Mouse (Mus musculus) Patski (cell line): ENCODE measurements around the gene Agtpbp1. TPM values are rescaled to one million over a fixed set of nuclear protein-coding genes. Genes with fewer than 3 reads are reported as not detected.
A peak's percentile ranks its signal among the peaks of the same experiment; 100 is the strongest.

Experiments used
- ATAC-seq: fragments of 100-300 bp; one replicate; pipeline ENCODE4 v1.8.0; 2021
- CTCF ChIA-PET: fragments of 350-600 bp; sonication (Branson Sonifier 250); formaldehyde crosslinking; loops from one replicate; lab custom pipeline; 2022; ENCODE audit warnings: inconsistent platforms; lab: Charles Lee
- POLR2A ChIA-PET: fragments of 350-600 bp; sonication (Branson Sonifier 250); formaldehyde crosslinking; loops from one replicate; lab custom pipeline; 2022; ENCODE audit warnings: antibody characterized with exemption, inconsistent platforms; lab: Charles Lee
- DNase-seq: peaks from one replicate; pipeline ENCODE4 v3.0.0-alpha.2; 2011; ENCODE audit warnings: low read depth, low spot score
- H3K27me3 ChIP-seq: fragments of 371-371 bp; one replicate; pipeline ENCODE4 v1.5.1; 2021
- CTCF ChIP-seq: fragments of 100-300 bp; IDR thresholded peaks from one replicate; pipeline ENCODE4 v1.5.1; 2021
- in situ Hi-C: fragments of 300-500 bp; cut with MboI; formaldehyde crosslinking; loops from 3 replicates; pipeline ENCODE4 v1.11.1; 2018; ENCODE audit warnings: low pct_unique_long_range_greater_than_20kb, mixed read lengths
- polyA plus RNA-seq: library from polyadenylated mRNA; unstranded; gene quantifications from one replicate; pipeline ENCODE4 v1.2.3, GENCODE M21; 2021

Gene Agtpbp1
- polyA plus RNA-seq, 1 experiment from 2014 or later = 39.6 TPM

GRCm38 (mm10) chr13:59444371-59444770 is 140.7 kb downstream of the Agtpbp1 start:
- H3K27me3 ChIP-seq = no peaks in the 10 kb centered on the region
- TF ChIP-seq CTCF = no peak
- ChIA-PET POLR2A (interaction anchor here (0.6 kb wide), 1 partner anchor 54 kb away, joined by 3 read pairs; no protein-coding TSS in a partner anchor), CTCF (no interaction called here)
- in situ Hi-C loops = no loop called here
- ATAC-seq (no peak), DNase-seq (no peak)

GRCm38 (mm10) chr13:59439683-59440082 is 145.3 kb downstream of the Agtpbp1 start:
- in situ Hi-C loops = no loop called here
- DNase-seq (no peak), ATAC-seq (no peak)
- TF ChIP-seq CTCF = peak; percentile 9
- ChIA-PET CTCF (no interaction called here), POLR2A (no interaction called here)
- H3K27me3 ChIP-seq = no peaks in the 10 kb centered on the region

- peak; percentile 52 for TF ChIP-seq CTCF
- in situ Hi-C loops = no loop called here
- ChIA-PET POLR2A (interaction anchor here (0.6 kb wide), 1 partner anchor 452 kb away, joined by 4 read pairs; no protein-coding TSS in a partner anchor), CTCF (no interaction called here)
- peaks cover 3% of the 10 kb centered on the region for H3K27me3 ChIP-seq
- ATAC-seq = no peak
- DNase-seq = no peak
Measured at GRCm38 (mm10) chr13:59434554-59434953, 150.5 kb downstream of the Agtpbp1 start.

- H3K27me3 ChIP-seq = peaks cover 3% of the 10 kb centered on the region
- CTCF ChIA-PET = interaction anchor here (1.2 kb wide), 1 partner anchor 19 kb away, joined by 4 read pairs; no protein-coding TSS in a partner anchor
- ATAC-seq = no peak
- POLR2A ChIA-PET = no interaction called here
- TF ChIP-seq CTCF = no peak
- DNase-seq = no peak
- in situ Hi-C loops = no loop called here
Measured at GRCm38 (mm10) chr13:59431124-59431864, 153.7 kb downstream of the Agtpbp1 start.

GRCm38 (mm10) chr13:59429369-59429768 is 155.7 kb downstream of the Agtpbp1 start:
- ATAC-seq (no peak), DNase-seq (no peak)
- ChIA-PET CTCF (no interaction called here), POLR2A (no interaction called here)
- H3K27me3 ChIP-seq = peaks cover 8% of the 10 kb centered on the region
- TF ChIP-seq CTCF = no peak
- in situ Hi-C loops = no loop called here

- DNase-seq (no peak), ATAC-seq (no peak)
- ChIA-PET POLR2A (no interaction called here), CTCF (no interaction called here)
- no peak for TF ChIP-seq CTCF
- in situ Hi-C loops = no loop called here
- H3K27me3 ChIP-seq = peaks cover 12% of the 10 kb centered on the region
Measured at GRCm38 (mm10) chr13:59423871-59424270, 161.2 kb downstream of the Agtpbp1 start.

- in situ Hi-C loops = no loop called here
- no peak for TF ChIP-seq CTCF
- H3K27me3 ChIP-seq = peaks cover 13% of the 10 kb centered on the region
- DNase-seq = no peak
- no peak for ATAC-seq
- CTCF ChIA-PET = no interaction called here
- POLR2A ChIA-PET = no interaction called here
Measured at GRCm38 (mm10) chr13:59416530-59417230, 168.3 kb downstream of the Agtpbp1 start.

- TF ChIP-seq CTCF = no peak
- in situ Hi-C loops = no loop called here
- ATAC-seq = no peak
- no peak for DNase-seq
- POLR2A ChIA-PET = no interaction called here
- CTCF ChIA-PET = no interaction called here
- peaks cover 18% of the 10 kb centered on the region for H3K27me3 ChIP-seq
Measured at GRCm38 (mm10) chr13:59413885-59414284, 171.1 kb downstream of the Agtpbp1 start.

- no peak for TF ChIP-seq CTCF
- DNase-seq = no peak
- in situ Hi-C loops = no loop called here
- no peak for ATAC-seq
- CTCF ChIA-PET = no interaction called here
- peaks cover 18% of the 10 kb centered on the region for H3K27me3 ChIP-seq
- POLR2A ChIA-PET = no interaction called here
Measured at GRCm38 (mm10) chr13:59412672-59413071, 172.4 kb downstream of the Agtpbp1 start.

- DNase-seq (no peak), ATAC-seq (no peak)
- CTCF ChIA-PET = no interaction called here
- peaks cover 16% of the 10 kb centered on the region for H3K27me3 ChIP-seq
- TF ChIP-seq CTCF = no peak
- in situ Hi-C loops = no loop called here
- POLR2A ChIA-PET = no interaction called here
Measured at GRCm38 (mm10) chr13:59407182-59407581, 177.8 kb downstream of the Agtpbp1 start.
